Mouse (Mus musculus): Measurements from ENCODE around the gene Bnip1.

Gene Bnip1

DNA sequence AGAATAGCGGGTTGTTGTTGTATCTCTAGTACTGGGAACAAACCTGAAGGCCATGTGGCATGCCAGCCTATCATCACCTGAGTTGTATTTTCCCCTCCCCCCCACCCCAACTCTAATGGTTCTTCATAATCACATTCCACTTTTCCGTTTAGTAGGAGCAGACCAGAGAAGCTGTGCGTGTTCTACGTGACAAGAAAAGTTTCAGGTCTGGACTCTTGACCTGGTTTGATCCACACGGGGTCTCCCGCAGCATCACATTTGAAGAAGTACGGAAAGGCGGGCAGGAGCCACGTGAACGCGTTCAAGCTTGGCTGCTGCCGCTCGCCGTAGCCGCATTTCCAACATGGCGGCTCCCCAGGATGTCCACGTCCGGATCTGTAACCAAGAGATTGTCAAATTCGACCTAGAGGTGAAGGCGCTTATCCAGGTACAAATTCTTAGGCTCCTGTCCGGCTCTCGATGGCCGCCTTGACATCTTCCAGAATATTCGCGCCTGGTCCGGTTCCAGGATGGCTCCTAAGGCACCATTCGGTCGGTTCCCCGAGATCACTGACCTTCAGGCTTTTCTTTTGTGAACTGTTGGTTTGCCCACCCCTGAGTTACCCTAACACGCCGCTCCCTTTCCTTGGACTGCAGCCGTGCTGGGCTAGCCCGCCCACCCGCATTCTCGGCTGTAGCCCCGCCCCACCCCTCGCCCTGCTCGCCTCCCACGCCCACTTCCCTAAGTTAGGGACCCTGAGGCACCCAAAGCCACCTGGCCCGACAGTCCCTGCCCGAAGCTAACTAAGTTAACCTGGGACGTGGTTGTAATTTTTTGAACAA lies at the start of gene Bnip1:
Gene Bnip1, plus strand, starts transcription at position 317 of the 822 bp plus-strand sequence.
- peak; percentile 65 to 83 for DNase-seq

DNA sequence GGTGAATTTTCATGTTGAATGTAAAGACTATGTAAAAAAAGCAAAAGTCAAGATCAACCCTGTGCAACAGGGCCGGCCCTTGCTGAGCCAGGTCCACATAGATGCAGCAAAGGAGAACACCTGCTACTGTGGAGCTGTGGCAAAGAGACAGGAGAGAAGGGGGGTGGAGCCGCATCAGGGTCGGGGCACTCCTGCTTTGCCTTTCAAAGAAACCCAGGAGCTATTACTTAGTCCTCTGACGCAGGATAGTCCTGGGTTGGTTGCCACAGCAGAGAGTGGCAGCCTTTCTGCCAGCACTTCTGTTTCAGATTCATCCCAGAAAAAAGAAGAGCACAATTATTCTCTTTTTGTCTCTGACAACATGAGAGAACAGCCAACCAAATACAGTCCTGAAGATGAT lies 38.3 kb upstream of the Bnip1 start:
- no peak for DNase-seq

DNA sequence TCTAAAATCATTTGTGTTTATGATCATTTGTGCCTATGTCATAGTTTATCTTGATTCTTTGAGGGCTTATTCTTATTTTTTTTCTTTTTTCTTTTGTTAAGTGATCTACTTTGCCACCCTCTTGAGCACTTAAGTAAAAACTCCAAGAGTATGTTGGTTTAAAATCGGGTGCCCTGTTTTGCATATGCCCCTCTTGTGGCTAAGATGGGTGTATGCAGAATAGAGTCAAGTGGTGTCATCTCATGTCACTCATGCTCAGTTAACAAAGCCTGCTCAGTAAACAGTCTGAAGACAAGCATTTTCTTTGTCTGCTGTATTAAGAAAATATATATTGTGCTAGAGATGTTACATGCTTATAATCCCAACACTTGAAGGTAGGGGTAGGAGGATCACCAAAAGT lies 37.6 kb upstream of the Bnip1 start:
- no peak for DNase-seq

DNA sequence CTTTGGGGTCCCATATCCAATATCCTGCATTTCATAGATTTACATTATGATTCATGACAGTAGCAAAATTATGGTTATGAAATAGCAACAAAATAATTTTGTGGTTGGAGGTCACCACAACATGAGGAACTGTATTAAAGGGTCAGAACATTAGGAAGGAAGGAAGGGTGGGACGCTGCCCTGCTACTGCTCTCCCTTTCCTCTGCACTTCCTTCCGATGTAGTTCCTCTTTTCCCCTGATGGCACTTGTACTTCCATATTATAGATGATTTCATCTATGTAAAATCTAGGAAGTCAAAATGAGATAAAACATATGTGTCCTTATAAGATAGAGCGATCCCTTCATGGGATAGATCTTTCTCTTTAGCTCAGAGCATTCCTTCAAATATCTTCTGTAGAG lies 30.9 kb upstream of the Bnip1 start:
- no peak for DNase-seq

DNA sequence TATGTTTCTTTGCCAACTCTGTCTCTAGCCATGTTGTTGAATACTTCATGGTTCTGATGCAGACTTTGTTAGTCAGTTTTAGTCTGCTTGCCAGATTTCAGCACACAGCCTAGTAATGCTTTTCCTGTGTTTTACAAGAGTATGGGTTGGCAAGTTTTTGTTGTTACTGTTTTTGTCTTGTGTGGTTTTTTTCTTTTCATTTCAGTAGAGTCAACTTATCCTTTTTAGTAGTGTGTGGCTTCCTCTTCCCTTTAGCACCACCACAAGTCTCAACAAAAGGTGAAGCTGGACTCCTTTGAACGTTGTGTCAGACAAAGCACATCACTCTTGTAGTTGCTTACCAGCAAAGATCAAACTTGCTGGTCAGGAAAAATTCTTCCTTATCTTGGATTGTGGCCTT lies 28.6 kb upstream of the Bnip1 start:
- no peak for DNase-seq

DNA sequence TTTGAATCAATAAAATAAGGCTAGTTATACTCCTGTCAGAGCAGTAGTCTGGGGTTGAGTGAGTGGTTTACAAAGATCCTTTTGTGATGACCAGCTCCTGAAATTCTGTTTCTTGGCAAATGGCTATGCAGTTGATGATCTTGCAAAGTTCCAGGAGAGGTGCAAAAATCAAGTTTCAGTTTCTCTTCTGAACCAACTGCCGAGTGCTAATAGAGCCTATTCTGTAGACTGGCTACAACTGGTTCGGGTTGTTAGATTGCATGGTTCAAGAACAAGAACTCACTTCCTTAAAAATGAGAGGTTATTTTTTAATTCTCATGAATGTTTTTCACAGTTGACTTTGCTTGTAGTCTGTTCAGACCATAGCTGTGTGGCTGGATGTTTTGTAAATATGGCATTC lies 27.4 kb upstream of the Bnip1 start:
- peak in 1 of 2 experiments; percentile 13 for DNase-seq

DNA sequence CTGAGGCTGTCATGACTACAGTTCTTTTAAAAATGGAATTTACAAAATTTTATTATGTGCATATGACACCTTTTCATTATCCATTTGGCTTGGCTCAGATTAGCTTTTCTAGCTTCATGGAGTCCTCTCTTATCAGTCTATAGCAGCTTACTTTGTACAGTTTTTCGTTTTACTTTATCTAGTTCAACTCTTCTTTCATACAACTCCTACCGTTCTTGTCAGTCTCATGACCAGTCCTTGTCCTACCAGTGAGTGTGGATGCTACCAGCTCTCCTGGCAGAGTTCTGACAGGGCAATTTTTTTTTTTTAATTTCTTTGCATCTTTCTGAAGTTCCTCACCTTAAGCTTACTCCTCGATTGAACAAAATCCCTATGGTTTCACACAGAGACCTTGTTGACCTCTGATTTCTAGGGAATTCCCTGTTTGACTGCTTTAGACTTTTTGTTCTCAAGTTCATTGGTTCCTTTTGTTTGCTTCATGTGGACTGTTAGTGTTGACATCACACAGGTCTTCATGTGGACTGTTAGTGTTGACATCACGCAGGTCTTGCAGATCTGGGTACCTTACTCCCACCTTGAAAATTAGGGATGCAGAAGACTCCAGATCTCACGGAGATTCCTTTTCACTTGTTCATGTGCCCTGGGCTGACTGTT lies 13.6 kb upstream of the Bnip1 start:
- no peak for DNase-seq

DNA sequence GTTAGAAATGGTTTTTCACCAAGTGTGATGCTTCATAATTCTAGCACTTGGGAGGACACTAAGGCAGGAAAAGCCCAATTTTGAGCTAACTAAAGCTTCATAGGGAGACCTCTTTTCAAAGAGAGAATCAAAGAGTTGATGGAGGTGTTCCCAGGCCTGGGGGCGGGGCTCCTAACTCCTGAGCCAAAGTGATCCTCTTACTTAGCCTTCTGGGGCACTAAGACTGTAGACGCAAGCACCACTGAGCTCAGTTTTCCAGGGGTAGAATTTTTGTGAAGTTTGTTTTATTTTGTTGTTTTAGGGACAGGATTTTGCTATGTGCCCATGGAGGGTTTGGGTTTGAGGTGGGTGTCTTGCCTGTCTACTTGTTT lies 13.1 kb upstream of the Bnip1 start:
- DNase-seq, result no peak

DNA sequence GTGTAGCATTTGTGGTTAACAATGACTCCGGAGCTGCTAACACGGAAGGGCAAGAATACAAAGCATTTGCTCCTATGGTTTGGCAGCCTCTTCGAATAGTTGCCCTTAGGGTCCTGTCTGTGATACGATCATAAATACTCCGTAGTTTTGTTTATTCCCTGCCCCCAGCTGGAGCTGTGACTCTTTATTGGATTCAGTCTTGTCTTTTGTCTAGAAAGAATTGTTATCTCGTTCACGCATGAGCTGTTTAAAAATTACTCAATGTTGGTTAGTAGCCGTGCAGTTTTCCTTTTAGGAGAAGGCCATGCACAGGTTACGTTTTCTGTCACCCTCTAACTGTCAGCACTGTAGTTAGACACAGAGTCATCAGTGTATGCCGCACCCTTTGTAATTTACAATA lies 4.7 kb upstream of the Bnip1 start:
- DNase-seq, result no peak

DNA sequence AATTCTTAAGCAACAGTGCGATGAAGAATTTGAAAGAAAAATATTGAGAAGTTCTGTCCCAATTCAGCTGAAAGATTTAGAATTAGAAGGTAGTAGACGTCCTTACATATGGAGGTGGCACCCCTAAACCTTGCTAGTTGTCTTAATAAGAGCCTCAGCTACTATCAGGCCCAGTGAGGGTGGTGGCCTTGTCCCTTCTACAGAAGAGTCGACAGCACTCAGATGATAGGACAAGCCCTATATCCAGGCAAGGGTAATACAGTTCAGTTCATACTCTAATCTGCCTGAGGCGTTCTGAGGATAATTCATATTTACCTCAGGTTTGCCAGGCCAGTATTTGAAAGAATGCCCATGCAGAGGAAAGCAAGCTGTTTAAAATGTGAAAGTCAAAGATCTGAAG lies 2.9 kb upstream of the Bnip1 start:
- no peak for DNase-seq

DNA sequence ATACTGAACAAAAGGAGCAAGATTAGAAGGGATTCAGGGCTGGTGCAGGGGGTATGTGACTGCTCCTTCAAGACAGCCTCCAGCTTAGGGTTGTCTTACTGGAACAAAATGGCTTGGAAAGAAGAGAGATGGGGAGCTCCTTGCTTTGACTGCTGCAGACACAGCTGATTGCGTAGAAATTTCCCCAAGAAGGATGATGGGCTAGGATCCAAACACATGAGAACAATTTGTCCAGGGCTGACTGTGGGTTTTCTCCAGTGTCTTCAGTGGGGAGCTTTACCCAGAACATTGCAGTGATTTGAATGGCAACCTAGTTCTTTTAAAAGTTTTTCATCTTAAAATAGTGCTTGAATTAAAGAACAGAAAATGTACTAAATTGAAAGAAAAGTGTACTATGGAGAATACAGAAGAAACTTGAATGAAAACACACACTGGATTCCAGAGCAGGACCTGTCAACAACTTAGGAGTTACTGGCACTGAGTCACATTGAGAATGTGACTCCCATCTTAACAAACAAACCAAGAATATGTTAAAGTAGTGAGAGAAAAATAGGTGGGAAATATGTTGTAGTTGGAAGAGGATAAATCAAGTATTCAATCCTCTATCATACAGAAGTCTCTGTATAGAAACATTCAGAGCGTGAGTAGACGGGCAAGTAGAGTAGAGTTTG lies 2.3 kb upstream of the Bnip1 start:
- no peak for DNase-seq

DNA sequence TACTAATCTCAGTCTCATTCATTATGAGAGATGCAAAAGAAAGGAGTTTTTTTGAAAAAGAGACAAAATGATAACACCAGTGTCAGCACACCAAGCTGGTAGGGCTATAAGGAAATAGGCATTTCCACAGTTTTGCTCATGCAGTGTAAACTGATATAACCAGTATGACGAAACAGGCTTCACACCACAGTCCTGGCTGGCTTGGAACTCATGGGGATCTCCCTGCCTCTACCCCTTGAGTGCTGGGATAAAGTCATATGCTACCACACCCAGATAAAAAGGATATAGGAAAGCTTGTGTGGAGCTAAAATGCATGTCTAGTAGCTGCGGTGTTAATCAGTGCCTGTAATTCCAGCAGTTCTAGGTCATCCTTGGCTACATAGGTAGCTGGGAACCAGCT lies 1.4 kb upstream of the Bnip1 start:
- no peak for DNase-seq

DNA sequence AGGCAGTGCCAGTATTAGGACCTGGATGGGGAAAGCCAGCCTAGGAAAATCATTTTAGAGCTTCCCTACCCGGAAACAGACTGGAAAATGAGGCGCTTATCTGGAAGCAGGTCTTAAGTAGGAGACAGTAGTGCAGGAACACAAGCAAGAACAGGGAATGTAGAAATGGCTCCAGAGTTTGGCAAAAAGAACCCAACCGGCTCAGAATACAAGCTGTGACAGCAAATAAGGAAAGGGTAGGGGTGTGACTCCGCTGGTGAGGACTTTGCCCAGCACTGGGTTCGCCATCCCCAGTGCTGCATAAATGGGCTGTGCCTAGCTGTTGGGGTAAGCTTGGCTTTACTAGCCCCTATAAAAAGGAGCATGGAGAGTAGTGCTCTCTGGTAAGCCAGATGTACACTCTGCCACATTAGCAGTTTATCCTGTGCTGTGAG lies 761 bp downstream of the Bnip1 start:
- peak; percentile 23 to 31 for DNase-seq

DNA sequence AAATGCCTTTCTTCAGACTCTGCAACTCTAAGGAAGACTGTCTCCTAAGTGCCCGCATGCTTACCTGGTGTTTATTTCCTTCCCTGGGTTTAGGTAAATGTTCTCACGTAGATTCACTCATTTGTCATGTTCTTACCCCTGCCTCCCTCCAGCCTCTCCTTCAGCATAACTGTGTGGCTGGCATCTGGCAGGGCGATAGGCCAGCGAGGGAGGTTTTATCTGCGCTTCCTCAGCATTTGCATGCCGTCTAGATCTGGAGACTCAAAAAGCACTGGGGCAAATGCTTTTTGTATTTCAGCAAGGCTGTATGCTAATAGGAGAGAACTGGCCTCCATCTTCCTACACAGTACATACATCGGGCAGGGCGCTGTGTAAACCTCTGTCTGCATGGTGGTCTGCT lies 3.7 kb downstream of the Bnip1 start:
- DNase-seq, result no peak

DNA sequence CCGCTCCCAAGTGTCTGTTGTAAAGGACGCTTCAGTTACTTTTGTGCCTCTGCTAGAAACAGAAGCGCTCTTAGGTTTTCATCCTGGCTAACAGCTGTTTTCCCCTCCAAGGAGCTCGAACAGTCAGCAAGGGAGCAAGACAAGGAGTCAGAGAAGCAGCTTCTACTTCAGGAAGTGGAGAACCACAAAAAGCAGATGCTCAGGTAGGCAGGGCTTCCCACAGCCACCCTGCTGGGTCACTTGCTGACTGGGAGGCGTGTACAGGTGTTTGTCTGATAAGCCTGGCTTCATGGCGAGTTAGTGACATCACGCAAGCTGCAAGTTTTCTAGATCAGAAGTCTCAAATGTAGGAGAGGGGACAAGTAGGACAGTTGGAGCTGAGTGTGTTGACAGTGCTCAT lies 5.7 kb downstream of the Bnip1 start:
- DNase-seq, result no peak

DNA sequence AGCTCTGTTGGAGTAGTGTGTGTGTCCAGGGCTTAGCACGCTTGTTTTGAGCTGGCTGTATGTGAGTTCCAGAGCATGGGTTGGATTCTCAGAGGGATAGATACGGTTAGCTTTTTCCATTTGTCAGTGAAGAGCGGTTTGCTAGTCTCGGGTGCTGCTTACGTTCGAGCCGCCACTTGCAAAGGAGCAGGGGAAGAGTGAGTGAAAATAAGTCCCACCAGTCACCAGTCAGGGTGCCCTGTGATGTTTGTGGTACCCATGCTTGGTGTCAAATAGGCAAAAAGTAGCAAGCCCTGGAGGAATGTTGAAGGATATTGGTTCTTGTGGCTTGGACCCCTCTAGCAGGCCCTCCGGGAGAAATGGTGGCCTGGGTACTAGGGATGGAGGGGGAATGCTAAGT lies 8.1 kb downstream of the Bnip1 start:
- DNase-seq, result no peak

DNA sequence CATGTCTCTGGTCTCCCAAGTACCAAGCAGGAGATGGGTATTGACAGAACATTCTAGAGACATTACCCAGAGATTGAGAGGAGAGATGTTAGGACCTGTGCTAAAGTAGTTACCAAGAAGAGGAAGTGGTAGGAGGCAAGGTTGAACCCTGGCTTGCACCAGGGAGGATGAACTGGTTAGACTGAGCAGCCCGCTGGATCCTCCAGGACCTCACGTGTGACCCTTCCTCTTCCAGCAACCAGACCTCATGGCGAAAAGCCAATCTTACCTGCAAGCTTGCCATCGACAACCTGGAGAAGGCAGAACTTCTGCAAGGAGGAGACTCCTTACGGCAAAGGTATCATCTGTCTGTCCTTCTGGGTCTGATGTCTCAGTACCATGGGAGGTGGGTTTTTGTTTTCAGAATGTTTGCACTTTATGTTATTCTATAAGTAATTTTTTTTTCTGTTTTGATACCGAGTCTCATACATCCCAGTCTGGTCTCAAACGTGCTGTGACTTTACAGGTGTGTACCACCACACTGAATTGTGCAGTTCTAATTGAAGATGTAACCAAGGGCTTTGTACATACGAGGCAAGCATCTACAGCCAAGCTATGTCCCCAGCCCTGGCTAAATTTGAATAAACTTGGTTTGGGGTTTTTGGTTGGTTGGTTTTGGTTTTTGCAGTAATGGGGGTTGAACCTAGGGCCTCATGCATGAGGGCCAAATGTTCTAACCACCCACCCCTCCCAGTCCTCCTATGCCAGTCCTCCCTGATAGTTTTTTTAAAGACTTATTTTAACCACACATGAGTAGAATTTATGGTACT lies 8.8 kb downstream of the Bnip1 start:
- DNase-seq, result no peak

DNA sequence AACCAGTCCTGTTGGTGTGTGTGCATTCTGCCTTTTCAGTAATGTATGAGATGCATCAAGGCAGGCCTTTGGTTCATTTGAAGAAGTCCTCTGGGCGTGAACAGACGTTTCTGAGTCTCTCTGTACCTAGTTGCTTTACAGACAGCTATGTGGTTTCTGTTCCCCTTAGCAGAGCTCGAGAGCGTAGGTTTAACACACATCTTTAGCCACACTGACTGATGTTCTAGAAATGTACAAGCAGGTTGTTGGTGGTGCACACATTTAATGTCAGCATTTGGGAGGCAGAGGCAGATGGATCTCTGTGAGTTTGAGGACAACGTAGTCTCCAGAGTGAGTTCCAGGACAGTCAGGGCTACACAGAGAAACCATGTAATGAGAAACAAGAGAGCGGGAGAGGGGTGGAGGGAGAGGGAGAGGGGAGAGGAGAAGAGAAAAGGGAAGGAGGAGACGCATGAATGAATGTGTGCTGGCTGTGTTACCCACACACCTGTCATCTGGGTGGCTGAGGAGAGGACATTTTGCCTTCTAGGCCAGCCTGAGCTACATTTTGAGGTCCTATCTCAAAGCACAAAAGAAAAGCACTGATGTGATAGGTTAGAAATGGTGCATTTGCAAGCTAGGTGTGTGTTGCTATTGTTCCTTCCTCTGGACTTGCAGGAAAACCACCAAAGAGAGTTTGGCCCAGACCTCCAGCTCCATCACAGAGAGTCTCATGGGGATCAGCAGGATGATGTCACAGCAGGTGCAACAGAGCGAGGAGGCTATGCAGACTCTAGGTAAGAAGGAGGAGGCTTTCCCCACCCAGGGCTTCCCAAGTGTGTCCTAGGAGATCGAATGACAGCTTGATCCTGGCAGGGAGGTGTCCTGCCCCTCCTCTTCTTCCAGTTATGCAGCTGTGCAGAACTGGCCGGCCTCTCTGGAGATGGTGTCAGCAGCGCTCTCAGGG lies 9.7 kb downstream of the Bnip1 start:
- no peak for DNase-seq

DNA sequence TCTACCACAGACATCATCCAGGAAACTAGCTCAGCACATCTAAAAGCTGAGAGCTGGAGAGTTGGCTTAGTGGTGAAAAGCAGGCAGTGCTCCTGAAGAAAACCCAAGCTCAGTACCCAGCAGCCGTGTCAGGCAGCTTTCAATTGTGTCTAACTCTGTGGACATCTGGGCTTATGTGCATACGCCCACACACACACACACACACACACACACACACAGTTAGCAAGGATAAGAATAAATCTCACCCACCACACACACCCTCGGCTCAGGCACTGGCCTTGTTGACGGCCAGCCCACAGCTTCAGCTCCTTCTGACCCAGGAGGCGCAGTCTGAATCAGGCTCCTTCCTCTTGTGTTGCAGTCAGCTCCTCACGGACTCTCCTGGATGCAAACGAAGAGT lies 10.7 kb downstream of the Bnip1 start:
- DNase-seq, result no peak

DNA sequence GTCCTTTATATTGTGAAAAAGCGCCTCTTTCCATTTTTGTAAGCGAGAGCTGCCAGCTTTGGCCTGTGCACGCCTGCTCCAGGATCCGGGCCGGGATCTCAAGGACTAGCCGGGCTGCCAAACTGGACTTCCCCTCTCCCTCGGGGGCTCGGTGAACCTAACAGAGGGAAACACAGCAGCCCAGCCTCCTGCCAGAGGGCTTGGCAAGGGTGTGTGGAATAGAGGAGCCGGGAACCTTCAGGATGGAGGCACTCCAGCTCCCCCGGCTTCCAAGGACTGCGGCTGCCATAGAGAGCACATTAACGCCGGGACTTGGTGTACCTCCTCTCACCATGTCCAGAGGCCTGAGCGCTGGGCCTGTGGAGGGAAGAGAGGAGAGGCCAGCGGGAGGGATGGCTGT lies 11.2 kb downstream of the Bnip1 start:
- no peak for DNase-seq

DNA sequence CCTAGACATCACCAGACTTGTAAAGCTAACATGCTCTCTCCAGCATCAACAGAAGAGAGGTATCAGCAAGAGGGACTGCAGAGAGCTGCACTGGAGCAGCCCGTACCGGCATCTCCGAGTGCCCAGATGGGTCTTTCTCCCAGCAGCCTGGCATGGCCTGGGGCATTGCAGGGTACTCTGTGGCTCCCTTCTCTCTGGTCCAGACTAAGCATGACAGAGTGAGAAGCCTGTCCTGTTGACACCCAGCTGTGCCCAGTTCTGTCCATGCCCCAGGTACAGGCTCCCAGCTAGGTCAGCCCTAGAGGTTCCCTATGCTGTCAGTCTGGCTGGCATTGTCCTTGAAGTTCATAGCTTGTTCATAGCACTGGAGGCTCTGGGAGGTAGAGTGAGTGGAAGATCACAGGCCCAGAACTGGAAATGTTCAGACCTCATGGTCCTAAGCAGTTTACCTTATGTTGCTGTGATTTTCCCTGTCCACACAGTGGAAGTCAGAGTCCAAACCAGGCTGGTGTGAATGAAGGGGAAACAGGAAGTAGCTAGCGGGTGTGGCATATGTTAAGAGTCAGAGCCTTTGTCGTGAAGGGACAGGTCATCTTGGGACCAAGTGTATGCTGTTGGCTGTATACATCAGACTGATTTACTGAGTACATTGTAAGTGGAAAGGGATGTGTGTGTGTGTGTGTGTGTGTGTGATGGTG lies 12.4 kb downstream of the Bnip1 start:
- no peak for DNase-seq

All from kidney, adult 8-10 months (tissue).